Mouse (Mus musculus) liver, embryonic 14.5 days (tissue): ENCODE data around the gene Sec23a. TPM values are rescaled to one million over a fixed set of nuclear protein-coding genes. Genes with fewer than 3 reads are reported as not detected.

ENCODE experiments used
- ATAC-seq: fragments of 200-750 bp; cut with Nextera tagmentation; 2 replicates; pipeline ENCODE4 v1.8.0; 2017; ENCODE audit warnings: moderate number of reproducible peaks, mild to moderate bottlenecking, moderate library complexity; ENCODE audit not compliant: insufficient read depth
- DNase-seq, 3 experiments: peaks; one replicate each; pipeline ENCODE4 v3.0.0-alpha.2; 2012 to 2013; ENCODE audit warnings: low read depth in 3 of 3, low spot score in 3 of 3
- H3K27ac ChIP-seq: fragments of 300-500 bp; sonication (generic); 2 replicates; pipeline ENCODE4 v1.5.1; 2014; ENCODE audit warnings: moderate library complexity, mild to moderate bottlenecking, control low read depth, inconsistent platforms
- H3K27me3 ChIP-seq: fragments of 300-500 bp; sonication (generic); 2 replicates; pipeline ENCODE4 v1.6.1; 2014; ENCODE audit warnings: mild to moderate bottlenecking, low read length, moderate library complexity; ENCODE audit not compliant: control insufficient read depth, insufficient read depth
- H3K36me3 ChIP-seq: fragments of 300-500 bp; sonication (generic); replicated peaks from 2 replicates; pipeline ENCODE4 v1.6.1; 2014; ENCODE audit warnings: low read depth; ENCODE audit not compliant: control insufficient read depth, insufficient read depth
- H3K4me1 ChIP-seq, 2 experiments: fragments of 200-500 bp in 1 of 2; fragments of 300-500 bp in 1 of 2; sonication (generic) in 1 of 2; replicated peaks; 2 replicates each; pipeline ENCODE4 v1.6.1; 2012 to 2014; ENCODE audit warnings: antibody characterized with exemption in 1 of 2, inconsistent platforms in 1 of 2, low read length in 1 of 2; ENCODE audit not compliant: control insufficient read depth in 2 of 2, insufficient read depth in 2 of 2
- H3K4me2 ChIP-seq: fragments of 300-500 bp; sonication (generic); 2 replicates; pipeline ENCODE4 v1.6.1; 2014; ENCODE audit warnings: low read depth, mild to moderate bottlenecking, control low read depth, moderate library complexity
- H3K4me3 ChIP-seq, 2 experiments: fragments of 200-500 bp in 1 of 2; fragments of 300-500 bp in 1 of 2; sonication (generic) in 1 of 2; 2 replicates each; pipeline ENCODE4 v1.5.1; 2012 to 2014; ENCODE audit warnings: low read depth in 2 of 2, low read length in 2 of 2, mild to moderate bottlenecking in 2 of 2, control low read depth in 1 of 2, inconsistent platforms in 1 of 2, moderate library complexity in 1 of 2; ENCODE audit not compliant: insufficient read depth in 1 of 2
- H3K9ac ChIP-seq: fragments of 300-500 bp; sonication (generic); replicated peaks from 2 replicates; pipeline ENCODE4 v1.6.1; 2014; ENCODE audit warnings: mild to moderate bottlenecking, control low read depth, moderate library complexity
- H3K9me3 ChIP-seq: fragments of 300-500 bp; sonication (generic); 2 replicates; pipeline ENCODE4 v1.6.1; 2016; ENCODE audit warnings: low read length, mixed read lengths; ENCODE audit not compliant: control insufficient read depth
- CTCF ChIP-seq: IDR thresholded peaks from 2 replicates; pipeline ENCODE4 v1.5.1; 2016; ENCODE audit warnings: antibody characterized with exemption, low read depth, control low read depth
- EP300 ChIP-seq: IDR thresholded peaks from 2 replicates; pipeline ENCODE4 v1.6.1; 2016; ENCODE audit warnings: antibody characterized with exemption, low read depth
- WGBS: fragments of 180-500 bp; shearing (Covaris S2); extraction: QIAGEN DNeasy Blood & Tissue Kit; methylation state at CpG from one replicate; pipeline ENCODE4 v1.1.7; 2014; ENCODE audit not compliant: insufficient replicate concordance; 5-methylcytosine and 5-hydroxymethylcytosine counted together
- polyA plus RNA-seq, 2 experiments: library from polyadenylated mRNA; depleted of rRNA in 1 of 2; stranded (reverse) in 1 of 2; unstranded in 1 of 2; fragments of >200 nt; fragmentation: Nextera tagmentation in 1 of 2; extraction: Ambion mirVana in 1 of 2; gene quantifications; 2 replicates each; pipeline versions ENCODE4 v1.2.1 to v1.2.3; 2012 to 2014

Sec23a gene
- polyA plus RNA-seq, 2 experiments: 10.6 to 25.1 TPM

DNA sequence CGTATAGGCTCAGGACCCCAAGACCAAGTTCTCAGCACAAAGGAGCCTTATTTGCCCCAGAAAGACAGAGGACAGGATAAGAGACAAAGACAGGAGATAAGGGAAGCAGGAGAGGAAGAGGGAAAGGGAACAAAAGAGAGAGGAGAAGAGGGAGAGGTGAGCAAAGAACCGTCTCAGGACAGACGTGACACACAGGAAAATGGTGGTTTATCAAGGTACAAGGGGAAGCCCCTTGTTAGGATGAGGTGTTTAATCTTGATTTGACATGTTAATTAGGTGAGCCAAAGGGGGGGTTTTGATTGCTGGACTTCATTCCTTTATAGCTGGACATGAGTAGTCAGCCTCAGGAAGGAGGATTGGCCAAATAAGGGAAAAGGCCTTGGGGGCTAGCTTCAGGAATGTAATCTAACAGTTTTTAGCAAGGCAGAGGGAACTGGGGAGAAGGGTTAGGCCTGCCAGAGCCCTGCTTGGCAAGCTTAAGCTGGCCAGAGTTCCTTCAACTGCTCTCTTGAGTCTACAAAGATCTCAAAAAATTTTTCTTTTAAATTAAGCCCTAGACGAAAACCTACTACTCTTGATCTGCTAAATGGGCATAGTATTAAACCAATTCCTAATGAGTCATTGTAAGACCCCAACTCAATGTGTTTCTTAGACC, 43.5 kb upstream of the Sec23a start:
- no peaks in the 10 kb centered on the region for H3K27me3 ChIP-seq
- 54% methylated on average over 4 of the region's 4 CpGs for whole genome bisulfite sequencing
- no peak overlapping the region for H3K4me3 ChIP-seq
- no peak overlapping the region for H3K27ac ChIP-seq
- H3K9ac ChIP-seq: no peak overlapping the region
- H3K9me3 ChIP-seq: no peaks in the 10 kb centered on the region
- H3K36me3 ChIP-seq: peaks cover 18% of the 10 kb centered on the region; the same call in 1 of the 2 replicates
- DNase-seq (no peak), ATAC-seq (no peak)
- H3K4me2 ChIP-seq: no peak overlapping the region
- TF ChIP-seq CTCF (no peak), EP300 (no peak)
- H3K4me1 ChIP-seq: peaks cover 16 to 29% of the 10 kb centered on the region in 2 experiments

DNA sequence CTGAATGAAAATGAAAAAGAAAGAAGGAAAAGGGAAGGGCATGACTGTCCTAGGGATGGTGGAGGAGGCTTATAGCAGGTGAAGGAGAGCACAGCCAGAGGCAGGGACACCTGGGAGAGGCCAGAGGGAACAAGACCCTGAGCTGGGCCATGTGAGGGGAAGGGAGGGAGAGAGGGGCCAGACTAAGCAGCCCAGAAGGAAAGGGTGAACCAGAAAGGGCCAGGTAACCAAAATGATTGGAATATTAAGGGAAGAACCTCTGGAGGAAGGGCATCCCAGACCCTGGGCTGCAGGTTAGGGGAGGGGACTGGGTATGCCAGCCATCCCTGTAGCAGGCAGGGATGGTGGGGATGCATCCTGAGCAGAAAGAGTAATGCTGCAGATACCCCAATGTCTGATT, 42.2 kb upstream of the Sec23a start:
- ATAC-seq: no peak
- DNase-seq: no peak
- H3K9ac ChIP-seq: no peak overlapping the region
- H3K9me3 ChIP-seq: no peaks in the 10 kb centered on the region
- no peak overlapping the region for H3K4me2 ChIP-seq
- H3K4me1 ChIP-seq: peaks cover 13 to 21% of the 10 kb centered on the region in 2 experiments
- no peaks in the 10 kb centered on the region for H3K27me3 ChIP-seq
- no peak for TF ChIP-seq EP300
- no peak for TF ChIP-seq CTCF
- H3K36me3 ChIP-seq: peaks cover 23% of the 10 kb centered on the region
- no peak overlapping the region for H3K27ac ChIP-seq
- H3K4me3 ChIP-seq: no peak overlapping the region

DNA sequence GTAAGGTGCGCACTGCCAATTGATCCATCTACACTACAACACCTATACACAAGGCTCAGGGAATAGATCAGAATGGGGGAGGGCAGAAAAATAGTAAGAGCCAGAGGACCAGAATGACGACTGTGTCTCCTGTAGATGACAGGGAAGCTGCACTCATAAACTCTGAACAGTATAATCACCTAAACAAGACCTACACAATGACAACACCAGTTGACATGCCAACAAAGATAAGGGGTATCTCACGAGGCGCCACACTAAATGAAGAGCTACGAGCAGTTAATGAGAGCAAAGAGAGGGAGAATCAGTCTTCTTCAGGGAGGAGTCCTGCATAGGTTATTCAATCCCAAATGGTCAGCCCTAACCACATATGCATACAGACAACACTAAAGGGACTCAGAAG, 41.3 kb upstream of the Sec23a start:
- WGBS: 28% methylated on average over 5 of the region's 5 CpGs
- TF ChIP-seq CTCF: no peak
- peak; percentile 68 for TF ChIP-seq EP300
- peak; percentile 83 for ATAC-seq
- Histone ChIP-seq H3K9me3 (no peaks in the 10 kb centered on the region), H3K36me3 (peaks cover 24% of the 10 kb centered on the region), H3K27me3 (no peaks in the 10 kb centered on the region), H3K4me2 (peak overlapping the region; percentile 28), H3K27ac (peak overlapping the region; percentile 42), H3K4me3 (no peak overlapping the region), H3K4me1 (peaks cover 13 to 21% of the 10 kb centered on the region in 2 experiments), H3K9ac (0 out of 2 replicates have a peak overlapping the region, but pooled peaks have one; percentile 13)
- DNase-seq: peak in 1 of 3 experiments; percentile 43

DNA sequence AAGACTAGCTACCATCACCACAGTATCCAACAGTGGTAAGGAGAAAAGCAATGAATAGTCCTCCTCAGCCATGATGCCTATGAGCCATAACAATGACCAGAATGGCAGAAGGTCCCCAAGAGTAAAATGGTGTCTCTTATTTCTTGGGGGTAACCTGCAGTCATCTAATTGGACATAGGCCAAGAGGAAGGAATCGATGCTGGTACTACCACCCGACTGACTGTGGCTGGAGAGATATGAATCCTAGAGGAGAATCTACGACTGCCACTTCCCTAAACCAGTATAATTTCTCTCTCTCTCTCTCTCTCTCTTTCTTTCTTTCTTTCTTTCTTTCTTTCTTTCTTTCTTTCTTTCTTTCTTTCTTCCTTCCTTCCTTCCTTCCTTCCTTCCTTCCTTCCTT, 40.7 kb upstream of the Sec23a start:
- H3K4me1 ChIP-seq: peaks cover 13 to 21% of the 10 kb centered on the region in 2 experiments
- WGBS: 54% methylated on average over 3 of the region's 3 CpGs
- H3K27me3 ChIP-seq: no peaks in the 10 kb centered on the region
- no peak for ATAC-seq
- H3K4me2 ChIP-seq: no peak overlapping the region
- peaks cover 30% of the 10 kb centered on the region for H3K36me3 ChIP-seq
- DNase-seq: no peak
- no peaks in the 10 kb centered on the region for H3K9me3 ChIP-seq
- no peak for TF ChIP-seq CTCF
- TF ChIP-seq EP300: no peak
- no peak overlapping the region for H3K27ac ChIP-seq
- H3K9ac ChIP-seq: no peak overlapping the region
- no peak overlapping the region for H3K4me3 ChIP-seq

DNA sequence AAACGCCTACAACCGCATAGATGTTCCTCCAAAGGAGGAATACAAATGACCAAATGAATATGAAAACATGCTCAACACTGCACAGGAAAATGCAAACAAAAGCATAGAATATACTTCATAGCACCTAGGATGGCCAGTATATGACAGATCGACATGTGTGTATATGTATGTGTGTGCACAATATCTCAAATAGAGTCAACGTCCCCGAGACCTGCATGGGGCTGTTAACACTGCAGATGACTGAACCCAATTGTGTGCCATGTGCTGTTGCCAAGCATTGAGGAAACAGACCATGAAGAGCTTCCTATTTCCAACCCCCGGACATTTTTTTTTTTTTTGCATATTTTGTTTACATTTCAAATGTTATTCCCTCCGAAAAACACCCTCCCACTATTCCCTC, 29.0 kb upstream of the Sec23a start:
- peak overlapping the region; percentile 12 for H3K27ac ChIP-seq
- peaks cover 0 to 7% of the 10 kb centered on the region in 2 experiments; a peak in 2 of 4 replicates for H3K4me1 ChIP-seq
- H3K4me2 ChIP-seq: no peak overlapping the region
- WGBS: 10% methylated on average over 7 of the region's 7 CpGs
- peaks cover 22% of the 10 kb centered on the region for H3K36me3 ChIP-seq
- no peaks in the 10 kb centered on the region for H3K9me3 ChIP-seq
- peak; percentile 54 for ATAC-seq
- H3K9ac ChIP-seq: no peak overlapping the region
- TF ChIP-seq CTCF (no peak), EP300 (no peak)
- H3K27me3 ChIP-seq: no peaks in the 10 kb centered on the region
- DNase-seq: no peak
- H3K4me3 ChIP-seq: no peak overlapping the region
